Mouse (Mus musculus): ENCODE data around the gene Gpc5. TPM values are rescaled to one million over a fixed set of nuclear protein-coding genes. Genes with fewer than 3 reads are reported as not detected.

Gene Gpc5
- total RNA-seq, 1 experiment from 2014 or later = not detected

DNA sequence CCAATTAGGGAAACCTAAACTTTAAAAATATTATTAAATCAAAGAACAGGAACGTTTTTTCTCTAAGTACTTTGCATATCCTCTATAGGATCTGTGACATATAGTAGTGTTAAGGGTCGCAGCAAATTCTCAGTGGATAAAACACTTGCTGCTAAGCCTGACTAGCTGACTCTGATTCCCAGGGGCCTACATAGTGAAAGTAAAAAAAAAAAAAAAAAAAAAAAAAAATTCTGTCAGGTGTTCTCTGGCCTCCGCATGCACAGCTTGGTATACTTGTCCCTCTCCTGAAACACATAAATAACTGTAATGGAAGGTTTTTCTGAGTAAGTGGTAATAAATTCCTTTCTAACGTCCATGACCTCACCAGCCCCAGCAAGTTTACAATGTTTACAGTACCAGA lies 995.0 kb downstream of the Gpc5 start:
- ATAC-seq (replicated peaks; ENCODE audit: insufficient number of reproducible peaks, low FRiP score, low TSS enrichment, poor library complexity, severe bottlenecking) = no peak

DNA sequence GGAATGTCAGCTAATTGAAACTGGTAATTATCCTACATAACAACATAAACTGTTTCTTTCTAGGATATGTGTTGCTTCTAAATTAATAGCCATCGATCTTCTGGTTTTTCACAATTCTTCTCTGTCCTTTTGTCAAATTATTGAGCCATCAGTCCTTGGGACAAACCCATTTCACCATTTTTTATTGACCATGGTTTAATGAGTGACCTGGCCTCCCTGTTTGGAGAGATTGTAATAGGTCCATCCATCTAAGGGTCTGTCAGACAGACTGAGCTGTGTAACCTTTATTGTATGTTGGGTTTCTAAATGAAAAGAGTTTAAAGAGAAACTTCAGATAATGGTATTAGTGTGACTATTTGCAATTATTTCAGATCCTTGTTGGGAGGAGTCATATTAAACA lies 1035.9 kb downstream of the Gpc5 start:
- no peak for ATAC-seq (replicated peaks; ENCODE audit: insufficient number of reproducible peaks, low FRiP score, low TSS enrichment, poor library complexity, severe bottlenecking)

DNA sequence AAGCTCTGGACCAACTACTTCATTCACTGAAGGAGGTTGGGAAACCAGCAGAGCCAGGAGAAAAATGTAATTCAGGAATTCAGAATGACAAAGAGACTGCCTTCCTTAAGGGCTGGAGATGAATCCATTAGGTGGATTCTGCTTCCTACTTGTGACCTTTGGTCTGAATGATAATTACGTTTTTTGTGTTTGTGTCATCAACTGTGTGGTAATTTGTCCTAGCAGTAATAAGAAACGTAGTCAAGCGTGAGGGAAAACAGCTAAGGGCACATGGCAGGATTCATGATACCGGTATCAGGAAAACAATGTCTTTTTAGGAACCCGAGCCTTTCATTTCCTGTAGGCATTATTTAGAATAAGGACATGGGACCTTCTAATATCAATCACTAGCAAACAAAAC lies 1045.3 kb downstream of the Gpc5 start:
- ATAC-seq (replicated peaks; ENCODE audit: insufficient number of reproducible peaks, low FRiP score, low TSS enrichment, poor library complexity, severe bottlenecking) = no peak

DNA sequence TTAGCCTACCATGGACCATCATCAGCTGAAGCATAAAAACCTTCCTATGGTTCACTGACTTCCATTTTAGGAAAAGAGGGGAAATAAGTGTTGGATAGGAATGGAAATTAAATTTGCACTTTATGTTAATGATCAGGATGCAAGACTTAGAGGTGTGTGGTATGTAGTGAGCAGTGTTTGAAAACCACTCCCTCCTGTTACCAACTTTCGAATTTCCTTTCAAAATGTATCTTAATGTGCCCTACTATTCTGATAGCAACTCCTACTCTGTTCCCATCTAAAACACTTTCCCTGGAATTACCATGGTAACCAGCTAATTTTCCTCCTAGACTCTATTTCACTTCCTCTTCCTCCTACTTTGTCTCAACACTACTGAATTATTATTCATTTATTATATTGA lies 1045.8 kb downstream of the Gpc5 start:
- ATAC-seq (replicated peaks; ENCODE audit: insufficient number of reproducible peaks, low FRiP score, low TSS enrichment, poor library complexity, severe bottlenecking) = no peak

DNA sequence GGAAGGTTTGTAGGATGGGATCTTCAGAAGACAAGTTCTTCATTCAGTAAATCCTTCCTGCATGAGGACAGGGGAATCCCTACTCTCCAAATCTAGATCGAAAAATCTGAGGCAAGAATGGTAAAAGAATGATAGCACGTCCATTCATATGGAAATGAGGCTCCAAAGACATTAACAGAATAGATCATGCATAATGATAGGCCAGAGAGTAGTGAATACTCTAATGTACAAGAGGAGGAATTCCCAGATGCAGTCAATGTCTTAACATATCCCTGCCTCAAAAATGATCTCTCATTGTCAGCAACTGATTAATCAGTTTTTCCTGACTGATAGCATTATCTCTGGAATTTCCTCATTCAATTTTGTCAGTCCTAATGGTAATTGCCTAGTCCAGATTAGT lies 1070.6 kb downstream of the Gpc5 start:
- ATAC-seq (replicated peaks; ENCODE audit: insufficient number of reproducible peaks, low FRiP score, low TSS enrichment, poor library complexity, severe bottlenecking) = no peak

DNA sequence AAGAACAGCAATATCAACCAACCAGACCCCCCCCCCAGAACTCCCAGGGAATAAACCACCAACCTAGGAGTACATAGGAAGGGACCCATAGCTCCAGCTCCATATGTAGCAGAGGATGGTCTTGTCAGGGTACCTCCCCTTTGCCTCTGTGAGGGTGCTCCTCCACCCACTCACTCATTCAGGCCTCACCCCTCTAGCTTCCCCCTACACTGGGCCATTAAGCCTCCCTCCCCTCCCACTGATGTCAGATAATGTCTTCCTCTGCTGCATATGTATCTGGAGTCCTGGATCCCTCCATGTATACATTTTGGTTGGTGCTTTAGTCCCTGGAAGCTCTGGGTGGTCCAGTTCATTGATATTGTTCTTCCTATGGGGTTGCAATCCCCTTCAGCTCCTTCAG lies 1075.4 kb downstream of the Gpc5 start:
- ATAC-seq (replicated peaks; ENCODE audit: insufficient number of reproducible peaks, low FRiP score, low TSS enrichment, poor library complexity, severe bottlenecking) = no peak

DNA sequence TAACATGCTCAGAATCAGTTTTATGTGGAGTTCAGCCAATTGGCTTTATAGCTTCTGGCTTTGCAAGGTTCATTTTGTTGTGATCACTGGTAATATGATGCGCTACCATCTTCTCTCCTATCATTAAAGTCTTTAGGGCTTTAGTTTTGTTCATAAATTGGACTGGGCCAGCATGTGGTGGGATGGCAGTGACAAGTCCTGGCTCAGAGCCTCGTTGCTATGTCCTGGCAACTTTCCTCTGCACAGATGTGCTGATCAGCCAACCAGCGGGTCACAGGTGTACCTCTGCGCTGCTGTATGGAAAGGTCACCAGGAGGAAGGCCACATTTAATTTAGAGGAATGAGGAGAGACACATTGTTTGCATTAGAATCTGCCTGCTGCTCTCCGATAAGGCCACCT lies 1077.1 kb downstream of the Gpc5 start:
- ATAC-seq (replicated peaks; ENCODE audit: insufficient number of reproducible peaks, low FRiP score, low TSS enrichment, poor library complexity, severe bottlenecking) = no peak

DNA sequence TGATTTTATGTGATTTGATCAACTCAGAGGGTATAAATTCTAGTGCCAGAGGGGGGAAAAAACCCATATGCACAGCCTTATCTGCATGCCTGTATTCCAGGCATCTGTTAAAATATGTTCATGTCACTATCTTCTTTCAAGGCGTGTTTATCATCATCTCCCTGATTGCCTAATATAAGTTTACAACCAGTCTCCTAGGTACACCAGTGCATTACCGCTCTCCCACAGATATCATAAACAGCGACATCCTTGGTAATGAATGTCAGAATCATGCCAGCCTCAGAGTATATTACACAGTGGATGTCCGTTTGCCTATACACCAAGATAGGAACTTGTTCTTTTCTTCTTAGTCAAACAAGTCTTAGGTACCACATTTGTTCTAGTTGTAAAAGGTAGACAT lies 1095.0 kb downstream of the Gpc5 start:
- ATAC-seq (replicated peaks; ENCODE audit: insufficient number of reproducible peaks, low FRiP score, low TSS enrichment, poor library complexity, severe bottlenecking) = no peak

DNA sequence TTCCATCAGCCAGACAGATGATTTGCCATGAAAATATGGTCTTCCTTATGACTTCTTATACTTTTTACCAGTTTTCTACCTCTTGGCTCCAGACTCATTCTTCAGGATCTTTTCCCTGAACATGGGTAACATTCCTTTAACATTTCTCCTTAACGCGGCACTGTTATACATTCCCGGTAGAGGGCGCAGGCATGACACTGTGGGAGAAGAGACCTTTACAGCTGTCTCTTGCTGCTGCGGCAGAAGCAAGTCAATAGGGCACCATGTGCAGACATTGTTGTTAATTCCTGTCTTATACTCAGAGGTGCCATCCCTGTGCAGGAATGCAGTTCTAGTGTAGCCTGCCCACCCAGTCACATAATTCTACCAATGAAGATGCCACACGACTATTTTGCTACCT lies 1115.0 kb downstream of the Gpc5 start:
- no peak for ATAC-seq (replicated peaks; ENCODE audit: insufficient number of reproducible peaks, low FRiP score, low TSS enrichment, poor library complexity, severe bottlenecking)

DNA sequence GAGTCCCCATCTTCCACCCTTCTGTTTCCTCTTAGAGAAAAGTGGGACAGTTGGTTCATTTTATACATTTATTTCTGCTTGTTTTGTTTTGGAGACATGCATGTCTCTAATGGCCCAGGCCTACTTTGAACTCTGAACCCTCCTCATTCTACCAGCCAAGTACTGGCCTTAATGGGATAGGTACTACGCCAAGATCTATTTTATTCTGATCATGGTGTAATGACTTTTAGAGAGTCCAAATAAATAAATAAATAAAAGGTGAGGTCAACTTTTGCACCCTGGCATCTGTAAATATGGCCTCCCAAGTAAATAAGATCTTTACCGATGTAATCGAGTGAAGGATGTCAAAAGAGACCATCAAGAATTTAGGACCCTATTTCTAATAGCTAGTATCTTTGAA lies 1116.6 kb downstream of the Gpc5 start:
- no peak for ATAC-seq (replicated peaks; ENCODE audit: insufficient number of reproducible peaks, low FRiP score, low TSS enrichment, poor library complexity, severe bottlenecking)

DNA sequence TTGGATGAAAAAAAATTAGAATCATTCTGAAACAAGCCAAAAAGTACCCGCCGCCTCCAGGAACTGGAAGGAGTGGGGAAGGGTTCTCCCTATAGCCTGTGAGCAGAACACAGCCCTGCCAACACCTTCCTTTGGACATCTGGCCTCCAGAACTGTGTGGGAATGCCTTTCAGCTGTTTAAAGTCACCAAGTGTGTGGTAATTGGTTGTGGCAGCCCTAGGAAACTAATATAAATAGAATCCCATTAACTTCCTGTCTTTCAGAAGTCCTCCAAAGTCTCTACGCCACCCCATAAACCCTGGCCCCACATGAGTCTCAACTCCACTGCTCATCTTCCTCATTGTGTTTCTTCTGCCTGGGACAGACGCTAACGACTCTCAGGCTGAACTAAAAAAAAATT lies 1117.0 kb downstream of the Gpc5 start:
- ATAC-seq (replicated peaks; ENCODE audit: insufficient number of reproducible peaks, low FRiP score, low TSS enrichment, poor library complexity, severe bottlenecking) = no peak

DNA sequence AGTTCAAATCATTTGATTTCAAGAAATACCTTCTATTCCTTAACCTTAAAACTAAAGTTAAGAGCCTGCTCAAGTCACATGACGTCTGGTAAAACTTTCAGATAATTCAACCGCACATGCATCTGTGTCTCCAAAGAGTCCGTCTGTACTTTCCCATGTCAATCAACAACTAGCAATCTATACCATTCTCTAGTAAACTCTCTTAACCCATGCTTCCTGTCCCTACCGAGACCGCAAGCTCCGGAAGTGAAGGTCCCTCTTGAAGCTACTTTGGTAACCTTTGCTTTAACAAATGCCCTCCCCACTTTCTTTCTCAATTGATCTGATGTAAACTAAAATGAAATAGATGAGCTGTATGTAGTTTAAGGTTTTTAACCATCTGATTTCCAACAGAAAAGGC lies 1118.3 kb downstream of the Gpc5 start:
- no peak for ATAC-seq (replicated peaks; ENCODE audit: insufficient number of reproducible peaks, low FRiP score, low TSS enrichment, poor library complexity, severe bottlenecking)

DNA sequence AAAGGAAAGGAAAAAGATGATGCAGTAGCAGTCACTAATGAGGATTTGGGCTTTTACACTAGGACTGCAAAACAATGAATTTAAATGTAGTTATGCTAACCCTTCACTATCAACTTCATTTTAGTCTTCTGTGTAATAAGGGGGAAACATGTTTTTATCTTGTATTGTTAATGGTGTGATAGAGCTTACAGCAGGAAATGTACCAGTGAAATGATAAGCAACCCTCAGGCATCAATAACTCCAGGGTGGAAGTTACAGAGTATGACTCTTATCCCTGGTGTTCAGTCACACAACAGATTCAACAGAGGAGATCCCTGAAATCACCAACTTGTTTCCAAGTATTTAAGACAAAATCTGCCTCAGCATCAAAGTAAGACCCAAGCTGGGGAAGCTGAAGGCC lies 1120.0 kb downstream of the Gpc5 start:
- no peak for ATAC-seq (replicated peaks; ENCODE audit: insufficient number of reproducible peaks, low FRiP score, low TSS enrichment, poor library complexity, severe bottlenecking)

DNA sequence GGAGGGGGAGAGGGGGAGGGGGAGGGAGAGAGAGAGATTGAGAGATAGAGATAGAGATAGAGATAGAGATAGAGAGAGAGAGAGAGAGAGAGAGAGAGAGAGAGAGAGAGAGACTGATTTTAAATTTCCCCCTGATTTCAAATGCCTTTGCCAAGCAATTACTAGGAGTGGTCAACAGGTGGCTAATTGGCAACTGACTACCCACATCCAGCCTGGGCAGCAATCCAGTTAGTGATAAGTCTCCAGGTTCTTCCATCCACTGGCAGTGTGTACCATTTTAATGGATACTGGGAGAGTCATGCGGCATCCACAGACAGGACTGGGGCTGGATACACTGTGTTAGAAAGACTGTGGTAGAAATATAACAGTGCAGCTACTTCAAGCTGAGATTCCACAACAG lies 1166.1 kb downstream of the Gpc5 start:
- no peak for ATAC-seq (replicated peaks; ENCODE audit: insufficient number of reproducible peaks, low FRiP score, low TSS enrichment, poor library complexity, severe bottlenecking)

DNA sequence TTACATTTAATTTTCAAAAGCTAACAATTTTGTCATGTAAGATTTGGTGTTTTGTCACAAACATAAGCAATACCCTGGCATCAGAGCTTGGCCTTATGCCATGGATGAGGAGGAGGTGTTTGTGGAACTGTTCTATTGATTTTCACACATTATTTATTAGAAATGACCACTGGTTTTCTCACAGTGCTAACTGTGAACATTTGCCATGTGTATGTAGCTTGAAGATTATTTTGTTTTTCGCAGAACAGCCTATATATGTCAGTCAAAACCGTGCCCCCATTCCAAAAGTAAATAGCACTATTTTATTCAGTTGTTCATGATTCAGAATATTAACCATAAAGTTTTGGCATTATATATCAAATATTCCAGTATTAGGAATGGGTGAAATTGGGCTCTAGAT lies 1216.5 kb downstream of the Gpc5 start:
- ATAC-seq (replicated peaks; ENCODE audit: insufficient number of reproducible peaks, low FRiP score, low TSS enrichment, poor library complexity, severe bottlenecking) = no peak

DNA sequence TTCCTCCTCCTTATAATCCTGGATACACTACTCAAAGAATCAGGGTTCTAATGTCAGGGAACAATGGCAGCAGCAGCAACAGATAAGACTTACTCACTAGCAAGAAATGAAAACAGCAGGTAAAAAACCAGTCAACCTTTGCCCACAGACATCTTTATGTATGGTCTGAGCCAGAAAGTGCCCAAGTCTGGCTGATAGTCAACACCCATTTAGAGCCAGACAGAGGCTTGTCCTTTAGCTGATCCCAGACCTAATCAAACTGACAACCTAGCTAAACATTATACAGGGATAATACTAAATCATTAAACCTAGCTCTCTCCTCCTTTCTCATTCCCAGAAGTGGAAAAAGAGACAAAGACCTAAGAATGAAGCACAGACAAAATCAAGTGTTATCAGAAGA lies 1225.5 kb downstream of the Gpc5 start:
- no peak for ATAC-seq (replicated peaks; ENCODE audit: insufficient number of reproducible peaks, low FRiP score, low TSS enrichment, poor library complexity, severe bottlenecking)

DNA sequence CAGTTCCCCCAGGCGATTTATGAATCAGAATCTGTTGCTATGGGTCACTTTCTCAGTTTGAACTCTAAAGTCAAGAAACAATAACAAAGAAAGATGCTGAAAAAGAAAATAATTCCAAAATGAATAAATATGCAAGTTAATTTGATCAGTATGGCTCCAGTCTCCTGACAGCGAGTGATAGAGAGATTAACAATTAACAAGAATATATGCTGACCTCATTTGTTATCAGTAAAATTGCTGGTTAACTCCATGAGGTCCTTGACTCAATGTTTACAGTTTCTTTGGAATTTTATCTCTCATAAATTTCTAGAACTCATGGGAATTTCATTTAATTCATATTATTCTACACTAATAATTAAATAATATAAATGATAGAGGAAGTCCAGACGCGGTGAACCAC lies 1244.2 kb downstream of the Gpc5 start:
- no peak for ATAC-seq (replicated peaks; ENCODE audit: insufficient number of reproducible peaks, low FRiP score, low TSS enrichment, poor library complexity, severe bottlenecking)

DNA sequence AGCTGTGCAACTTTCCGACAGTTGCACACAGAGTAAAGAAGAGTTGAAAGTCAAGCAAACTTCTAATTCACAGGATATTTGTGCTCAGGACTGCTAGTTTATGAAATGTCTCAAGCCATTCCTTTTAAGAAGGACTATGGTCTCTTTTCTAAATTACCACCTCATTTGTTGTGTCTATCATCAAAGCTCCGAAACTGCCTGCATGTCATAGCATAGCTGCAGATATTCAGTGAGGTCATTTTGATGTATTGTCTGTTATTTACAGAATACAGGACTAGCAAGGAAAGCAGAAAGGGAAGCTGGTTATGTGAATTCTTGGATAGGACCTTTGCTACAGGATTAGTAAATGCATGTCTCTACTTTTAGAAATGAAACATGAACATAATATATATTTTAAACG lies 1246.4 kb downstream of the Gpc5 start:
- ATAC-seq (replicated peaks; ENCODE audit: insufficient number of reproducible peaks, low FRiP score, low TSS enrichment, poor library complexity, severe bottlenecking) = no peak

DNA sequence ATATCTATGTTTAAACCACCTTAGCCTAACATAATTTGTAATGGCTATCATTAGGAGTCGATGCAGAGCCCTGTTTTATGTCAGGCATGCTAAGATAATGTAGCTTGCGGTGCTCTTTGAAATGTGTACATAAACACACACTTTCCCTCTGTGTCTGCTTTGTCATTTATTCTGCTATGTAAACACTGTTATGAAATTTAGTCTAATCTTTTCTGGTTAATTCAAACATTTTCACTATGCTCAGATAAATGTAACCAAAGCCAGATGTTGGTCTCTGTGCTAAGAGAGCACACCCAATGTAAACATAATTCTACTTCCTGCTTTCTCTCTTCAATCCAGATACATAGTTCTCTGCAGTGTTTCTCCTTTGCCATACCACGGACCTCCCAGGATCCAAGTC lies 1256.5 kb downstream of the Gpc5 start:
- no peak for ATAC-seq (replicated peaks; ENCODE audit: insufficient number of reproducible peaks, low FRiP score, low TSS enrichment, poor library complexity, severe bottlenecking)

DNA sequence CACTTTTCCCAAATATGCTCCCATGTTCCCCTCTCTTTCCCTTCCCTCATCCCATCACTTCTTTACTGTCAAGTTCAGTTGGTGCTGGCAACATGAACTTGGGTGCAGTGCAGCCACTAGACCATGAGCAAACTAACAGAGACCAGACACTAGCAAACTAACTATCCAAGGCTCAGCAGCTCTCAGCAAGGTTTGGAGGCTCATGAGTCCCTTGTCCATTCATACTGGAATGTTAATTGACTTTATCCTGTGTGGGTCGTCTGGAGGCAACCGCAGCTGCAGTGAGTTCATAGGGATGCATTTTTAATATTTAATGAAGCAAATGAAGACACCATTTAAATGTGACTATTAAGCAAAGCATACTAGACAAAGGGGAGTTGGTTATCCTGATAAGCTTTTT lies 1292.6 kb downstream of the Gpc5 start:
- ATAC-seq (replicated peaks; ENCODE audit: insufficient number of reproducible peaks, low FRiP score, low TSS enrichment, poor library complexity, severe bottlenecking) = no peak

DNA sequence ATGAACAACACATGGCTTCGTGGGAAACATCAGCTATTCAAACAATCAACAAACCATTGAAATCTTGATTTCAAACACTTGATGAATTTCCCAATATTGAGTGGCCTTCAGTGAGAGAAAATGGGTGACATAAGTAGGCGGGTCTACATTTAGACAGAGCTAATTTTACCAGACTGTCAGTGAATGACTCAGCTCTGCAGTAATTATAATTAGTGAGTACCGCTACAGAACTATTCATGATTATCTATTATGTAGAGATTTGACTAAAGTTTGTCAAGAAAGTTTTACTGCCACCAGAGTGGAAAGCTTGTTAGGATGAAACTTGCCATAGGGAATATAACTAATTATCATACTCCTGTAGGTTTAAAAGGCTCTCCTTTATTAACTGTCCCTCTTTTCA lies 1323.5 kb downstream of the Gpc5 start:
- ATAC-seq (replicated peaks; ENCODE audit: insufficient number of reproducible peaks, low FRiP score, low TSS enrichment, poor library complexity, severe bottlenecking) = no peak

DNA sequence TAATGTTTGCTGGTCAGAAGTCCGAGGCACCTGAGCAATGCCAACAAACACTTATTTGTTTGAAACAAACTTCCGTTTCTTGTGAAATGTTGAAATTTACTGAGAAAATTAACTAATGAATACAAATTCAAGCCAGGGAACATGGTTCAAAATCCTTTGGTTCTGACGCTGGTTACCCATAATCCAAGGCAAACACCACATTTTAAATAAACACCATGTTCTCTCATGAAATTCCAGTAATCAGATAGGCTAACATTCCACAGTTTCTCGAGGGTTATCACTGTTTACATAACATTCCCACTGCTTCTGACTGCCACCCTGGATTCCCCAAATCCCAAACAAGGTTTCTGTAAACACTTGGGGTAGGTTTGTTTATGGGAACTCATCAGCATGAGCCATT lies 1356.2 kb downstream of the Gpc5 start:
- no peak for ATAC-seq (replicated peaks; ENCODE audit: insufficient number of reproducible peaks, low FRiP score, low TSS enrichment, poor library complexity, severe bottlenecking)

Measured in monocyte, adult 5-6 weeks (primary cell).